Mouse (Mus musculus) kidney, postnatal 10 days (tissue): ENCODE data around the gene Rho.

ENCODE experiments used
- DNase-seq: peaks from one replicate; pipeline ENCODE4 v3.0.0; 2021; ENCODE audit warnings: mixed read lengths

Gene Rho

DNA sequence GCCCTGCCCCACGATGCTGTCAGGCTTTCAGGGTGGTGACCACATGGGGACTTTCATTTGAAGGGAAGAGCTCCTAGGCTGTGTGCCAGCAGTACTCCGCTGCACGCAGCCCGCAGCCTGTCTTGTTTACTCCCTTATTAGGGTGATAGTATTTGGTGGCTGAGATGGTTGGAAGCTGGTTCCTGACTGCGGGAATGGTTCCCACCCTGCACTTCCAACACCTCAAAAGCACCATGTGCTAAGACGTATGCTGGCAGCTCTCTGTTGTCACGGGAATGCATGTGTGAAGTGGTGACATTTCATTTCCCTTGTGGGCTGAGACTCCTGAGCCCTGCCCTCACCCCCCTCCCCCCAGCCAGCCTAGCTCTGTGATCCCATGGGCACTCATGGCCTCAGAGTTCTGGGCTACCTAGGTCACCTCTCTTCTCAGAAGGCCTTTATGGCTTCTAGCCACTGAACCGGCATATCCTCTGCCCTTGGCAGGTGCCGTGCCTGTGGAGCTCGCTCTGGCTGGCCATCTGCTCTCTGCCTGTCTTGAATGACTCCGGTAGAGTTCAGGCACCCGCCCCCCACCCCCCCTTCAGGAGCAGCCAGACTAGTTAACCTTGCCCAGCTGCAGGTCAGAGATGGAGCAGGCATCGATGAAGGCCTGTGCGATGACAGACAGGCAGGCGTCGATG lies 25.5 kb downstream of the Rho start:
- DNase-seq: peak; percentile 84

DNA sequence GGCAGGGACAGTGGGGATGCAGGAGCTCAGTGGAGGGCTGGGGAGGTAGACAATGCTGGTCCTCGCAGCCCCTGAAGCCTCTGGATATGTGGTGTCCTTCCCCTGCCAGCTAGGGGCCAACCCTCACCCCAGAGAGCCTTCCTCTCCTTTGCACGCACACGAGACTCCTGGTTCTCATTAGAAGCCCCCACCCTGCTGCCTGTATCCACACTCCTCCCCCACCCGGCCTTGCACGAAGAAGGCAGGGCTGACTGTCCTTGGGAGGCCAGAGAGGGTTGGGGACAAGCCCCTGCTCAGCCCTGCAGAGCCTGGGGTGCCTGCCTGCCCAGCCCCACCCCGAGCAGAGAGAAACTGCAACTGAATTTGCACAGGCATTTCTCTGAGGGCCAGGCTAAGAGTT lies 26.1 kb downstream of the Rho start:
- DNase-seq: no peak

DNA sequence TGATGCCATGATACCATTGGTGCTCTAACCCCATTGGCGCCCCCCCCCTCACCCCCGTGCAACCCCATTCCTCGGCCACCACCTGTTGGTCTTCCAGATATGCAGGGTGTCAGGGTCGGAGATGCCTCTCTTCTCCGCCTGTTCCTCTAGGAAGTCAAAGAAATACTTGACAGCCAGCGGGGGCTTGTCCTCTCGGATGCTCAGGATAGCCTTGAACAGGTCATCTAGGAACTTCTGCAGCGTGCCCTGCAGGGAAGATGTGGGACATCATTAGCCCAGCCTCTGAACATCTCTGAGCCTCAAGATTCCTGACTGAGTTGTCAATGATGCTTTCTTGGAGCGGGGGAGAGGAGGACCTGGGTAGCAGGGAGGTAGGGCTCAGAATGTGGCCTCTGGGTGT lies 26.9 kb downstream of the Rho start:
- DNase-seq: no peak

DNA sequence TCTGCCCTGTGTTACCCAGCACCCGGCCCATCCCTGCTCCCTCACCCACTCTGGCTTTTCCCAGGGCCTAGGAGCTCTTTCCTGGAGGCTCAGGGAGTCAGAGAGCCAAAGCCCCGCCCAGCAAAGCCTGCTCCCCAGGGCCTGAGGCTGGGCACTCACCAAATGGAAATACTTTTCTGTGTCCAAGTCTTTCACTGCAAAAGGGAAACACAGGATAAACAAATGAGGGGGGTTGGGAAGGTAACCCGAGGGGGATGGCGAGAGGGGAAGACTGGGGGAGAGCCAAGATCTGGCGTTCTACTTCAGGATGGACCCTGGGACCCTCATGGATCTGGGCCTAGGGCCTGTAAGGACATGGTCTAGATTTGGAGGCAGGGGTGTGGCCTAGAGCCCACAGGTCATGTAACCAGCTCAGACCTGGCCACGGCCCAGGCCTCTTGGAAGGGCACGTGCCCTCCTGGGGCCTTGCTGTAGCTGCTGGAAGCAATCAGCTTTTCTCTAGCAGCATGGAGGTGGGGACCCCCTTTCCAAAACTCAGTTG lies 27.7 kb downstream of the Rho start:
- peak; percentile 85 for DNase-seq

DNA sequence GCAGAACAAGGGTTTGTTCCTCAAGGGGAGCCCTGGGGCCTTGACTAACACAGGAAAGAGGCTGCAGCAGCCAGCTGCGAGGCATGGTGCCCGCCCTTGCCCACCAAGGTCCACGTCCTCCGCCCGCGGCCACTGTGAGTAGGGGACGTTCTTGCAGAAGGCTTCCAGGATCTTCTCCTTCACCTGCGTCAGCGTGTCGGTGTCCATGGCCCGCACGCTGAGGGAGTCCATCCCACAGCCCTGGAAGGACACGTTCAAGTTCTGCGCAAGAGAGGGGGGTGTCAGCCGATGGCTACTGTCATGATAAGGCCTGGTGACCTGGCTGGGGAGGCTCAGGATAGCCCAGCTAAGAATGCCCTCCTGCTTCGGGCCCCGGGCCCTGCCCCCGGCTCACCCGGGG lies 28.8 kb downstream of the Rho start:
- no peak for DNase-seq

DNA sequence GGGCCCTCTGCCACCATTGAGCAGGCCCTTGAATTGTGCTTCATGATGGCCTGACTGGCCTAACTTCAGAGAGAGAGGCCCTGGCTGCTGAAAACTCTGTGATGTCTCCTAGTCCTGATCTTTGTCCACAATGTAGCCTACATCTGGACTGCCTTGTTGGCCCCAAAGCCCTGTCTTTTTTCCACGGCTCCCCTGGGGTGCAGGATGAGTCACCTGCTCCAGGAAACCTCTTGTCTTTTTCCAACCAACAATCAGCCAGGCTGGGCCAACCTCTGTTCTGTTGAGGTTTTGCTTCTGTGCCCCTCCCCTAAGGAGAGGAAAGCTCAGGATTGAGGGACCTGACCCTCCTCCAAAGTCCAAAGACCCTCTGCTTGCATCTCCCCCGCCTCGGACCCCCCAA lies 30.2 kb downstream of the Rho start:
- no peak for DNase-seq

DNA sequence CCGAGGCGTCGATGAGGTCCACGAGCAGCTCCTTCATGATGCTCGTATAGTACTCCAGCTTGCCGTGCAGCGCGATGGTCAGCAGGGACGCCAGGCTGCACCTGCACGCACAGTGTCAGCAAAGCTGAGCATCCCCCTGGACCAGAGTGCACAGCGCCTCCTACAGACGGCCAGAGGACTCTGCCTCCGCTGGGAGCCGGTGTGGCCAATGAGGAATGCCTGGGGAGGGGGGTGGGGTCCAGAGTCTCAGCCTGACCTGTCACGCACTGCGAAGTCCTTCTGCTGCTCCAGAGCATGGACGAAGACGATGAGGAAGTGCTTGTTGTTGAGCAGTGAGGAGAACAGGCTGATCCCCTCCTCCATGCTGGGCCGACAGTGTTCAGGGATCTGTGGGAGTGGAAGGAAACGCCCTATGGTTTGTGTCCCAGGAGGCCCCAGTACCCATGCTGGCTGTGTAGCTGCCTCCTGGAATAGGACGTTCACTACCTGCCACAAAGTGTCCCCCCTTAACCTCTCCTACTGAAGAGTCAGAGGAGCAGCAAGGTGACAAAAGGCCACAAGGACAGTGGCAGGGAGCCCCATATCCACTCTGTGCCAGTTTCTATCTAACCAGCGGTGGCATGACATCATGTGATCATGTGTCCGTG lies 31.0 kb downstream of the Rho start:
- DNase-seq: no peak

DNA sequence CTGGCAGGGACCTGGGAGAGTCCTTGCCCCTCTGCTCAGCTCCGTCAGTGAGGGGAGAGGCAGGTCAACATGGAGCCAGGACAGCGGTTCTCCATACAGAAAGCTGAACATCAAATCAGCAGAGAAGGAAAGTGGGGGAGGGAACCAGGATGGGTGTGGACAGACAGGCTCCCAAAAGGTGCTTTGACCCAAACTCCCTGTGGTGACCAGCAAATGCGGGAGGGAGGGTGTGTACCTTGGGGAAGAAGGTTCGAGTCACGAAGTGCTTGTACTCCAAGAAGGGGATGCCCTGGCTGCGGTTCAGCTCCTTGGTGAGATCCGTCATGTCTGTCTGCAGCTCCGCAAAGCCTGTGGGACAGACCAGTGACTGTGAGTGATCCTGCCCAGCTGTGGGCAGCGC lies 32.1 kb downstream of the Rho start:
- DNase-seq: no peak

DNA sequence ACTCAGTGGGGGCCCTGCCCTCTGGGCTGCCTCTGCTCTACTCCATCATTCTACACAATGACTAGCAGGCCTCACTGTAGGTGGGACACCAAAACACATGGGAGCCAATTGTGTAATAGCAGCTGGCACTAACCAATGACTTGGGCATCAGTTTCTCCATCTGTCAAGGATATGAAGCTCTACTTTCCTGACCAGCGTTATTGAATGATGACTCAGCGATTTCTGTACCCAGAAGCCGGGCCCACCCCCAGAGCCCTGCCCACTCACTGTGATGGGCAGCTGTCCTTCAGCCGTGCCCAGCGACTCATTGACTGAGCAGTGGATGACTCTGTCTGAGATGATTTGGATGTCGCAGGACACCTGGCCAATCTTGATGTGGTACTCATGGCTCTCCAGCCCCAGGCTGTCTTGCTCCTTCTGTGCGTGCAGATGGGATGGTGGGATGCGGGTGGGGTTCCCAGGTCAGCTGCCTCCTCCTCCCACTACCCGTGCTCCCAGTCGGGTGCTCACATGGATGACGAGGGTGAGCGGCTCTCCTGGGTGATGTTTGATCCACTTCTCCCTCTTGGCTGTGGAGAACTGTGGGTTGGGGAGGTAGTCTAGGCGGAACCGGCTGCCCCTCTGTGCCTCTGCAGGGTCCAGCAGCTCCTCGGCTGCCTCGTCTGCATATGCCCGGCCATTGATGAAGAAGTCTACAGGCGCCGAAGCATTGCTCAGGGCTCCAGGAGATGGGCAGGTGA lies 34.8 kb downstream of the Rho start:
- DNase-seq: no peak

DNA sequence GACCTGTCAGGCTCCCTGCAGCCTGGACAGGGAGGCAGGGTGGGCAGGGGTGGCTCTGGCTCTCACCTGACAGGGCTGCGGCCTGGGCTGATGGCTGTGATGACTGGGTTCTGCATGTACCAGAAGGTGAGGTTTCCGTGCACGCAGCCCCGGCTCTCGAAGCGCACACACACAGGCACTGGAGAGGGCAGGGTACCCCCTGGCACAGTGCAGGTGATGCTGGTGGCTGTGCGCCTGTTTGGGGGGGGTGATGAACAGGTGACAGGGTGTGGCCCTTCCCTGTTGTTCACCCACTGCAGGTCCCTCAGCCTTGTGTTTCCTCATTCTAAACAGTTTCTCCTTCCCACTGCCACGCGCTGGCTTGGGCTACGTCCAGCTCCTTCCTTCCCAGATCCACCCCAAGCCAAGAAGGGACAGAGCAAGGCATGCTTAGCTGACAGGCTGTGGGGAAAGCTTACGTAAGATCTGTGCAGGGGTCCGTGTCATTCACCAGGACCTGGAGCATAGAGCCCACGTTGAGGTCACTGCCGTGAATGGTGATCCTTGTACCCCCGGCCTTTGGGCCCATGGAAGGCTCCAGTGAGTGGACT lies 35.8 kb downstream of the Rho start:
- no peak for DNase-seq

DNA sequence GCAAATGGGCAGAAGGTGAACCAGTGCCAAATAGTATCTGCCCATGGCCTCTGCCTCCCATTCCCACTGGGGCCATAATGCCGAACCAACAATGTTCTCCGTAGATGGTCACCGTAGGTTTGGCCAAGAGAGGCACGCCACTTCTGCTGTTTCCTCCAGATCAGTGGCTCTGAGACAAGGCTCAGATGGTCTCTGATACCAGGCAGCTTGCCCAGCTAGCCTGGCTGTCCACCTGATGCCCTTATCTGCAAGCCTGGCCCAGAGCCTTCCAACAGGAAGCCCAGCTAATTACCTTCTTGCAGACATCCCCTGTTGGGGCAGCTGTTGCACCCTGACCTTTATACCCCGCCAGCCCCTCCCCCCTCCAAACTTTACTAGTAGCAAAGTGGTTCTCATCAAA lies 36.5 kb downstream of the Rho start:
- no peak for DNase-seq

DNA sequence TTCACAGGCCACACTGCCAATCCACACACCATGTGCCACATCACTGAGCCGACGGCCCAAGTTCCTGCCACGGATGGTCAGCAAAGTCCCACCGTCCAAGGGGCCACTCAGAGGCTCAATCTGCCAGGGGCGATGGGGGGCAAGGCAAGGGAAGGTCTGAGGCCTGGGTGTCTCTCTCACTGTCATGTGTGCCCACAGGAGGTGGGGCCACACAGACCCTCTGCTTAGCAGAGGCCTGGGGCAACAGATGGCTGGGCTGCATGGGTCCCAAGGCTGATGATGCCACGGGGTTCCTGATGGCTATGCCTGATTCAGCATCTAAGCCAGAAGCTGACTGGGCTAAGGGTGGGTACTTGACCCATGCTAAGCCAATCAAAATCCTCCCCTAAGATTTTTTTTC lies 37.2 kb downstream of the Rho start:
- DNase-seq: no peak

DNA sequence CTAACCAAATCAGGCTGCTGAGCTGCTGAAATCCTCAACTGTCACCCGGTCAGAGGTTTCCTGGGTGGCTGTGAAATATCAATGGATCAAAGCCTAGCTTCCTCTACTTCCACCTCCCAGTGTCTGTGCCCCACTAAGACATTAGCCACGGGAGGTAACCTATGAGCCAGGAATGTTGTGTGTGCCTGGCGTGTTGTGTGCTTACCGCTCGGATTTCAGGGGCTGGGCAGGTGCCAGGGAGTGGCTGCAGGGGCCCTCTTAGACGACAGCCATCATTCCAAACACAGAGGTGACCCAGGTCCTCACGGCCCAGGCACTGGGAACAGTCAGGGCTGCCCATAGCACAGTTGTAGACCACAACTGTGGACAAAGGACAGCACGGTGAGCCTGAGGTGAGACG lies 37.6 kb downstream of the Rho start:
- DNase-seq: no peak

DNA sequence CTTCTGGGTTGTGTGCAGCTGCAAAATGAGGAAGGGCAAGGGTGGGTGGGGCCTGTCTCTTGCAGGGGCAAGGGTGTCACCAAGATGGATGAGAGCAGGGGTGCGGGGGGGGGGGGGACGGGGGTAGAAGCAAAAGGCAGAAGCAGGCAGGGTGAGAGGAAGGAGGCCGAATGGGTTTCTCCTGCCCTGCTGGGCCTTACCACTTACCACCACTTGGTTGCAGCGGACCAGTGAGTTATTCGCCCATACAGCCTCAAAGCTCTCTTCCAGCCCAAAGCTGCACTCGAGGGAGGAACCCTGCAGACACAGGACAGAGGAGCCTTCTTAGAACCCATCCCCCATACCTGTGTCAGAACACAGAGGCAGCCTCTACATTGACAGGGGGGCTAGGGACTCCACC lies 38.4 kb downstream of the Rho start:
- DNase-seq: no peak

DNA sequence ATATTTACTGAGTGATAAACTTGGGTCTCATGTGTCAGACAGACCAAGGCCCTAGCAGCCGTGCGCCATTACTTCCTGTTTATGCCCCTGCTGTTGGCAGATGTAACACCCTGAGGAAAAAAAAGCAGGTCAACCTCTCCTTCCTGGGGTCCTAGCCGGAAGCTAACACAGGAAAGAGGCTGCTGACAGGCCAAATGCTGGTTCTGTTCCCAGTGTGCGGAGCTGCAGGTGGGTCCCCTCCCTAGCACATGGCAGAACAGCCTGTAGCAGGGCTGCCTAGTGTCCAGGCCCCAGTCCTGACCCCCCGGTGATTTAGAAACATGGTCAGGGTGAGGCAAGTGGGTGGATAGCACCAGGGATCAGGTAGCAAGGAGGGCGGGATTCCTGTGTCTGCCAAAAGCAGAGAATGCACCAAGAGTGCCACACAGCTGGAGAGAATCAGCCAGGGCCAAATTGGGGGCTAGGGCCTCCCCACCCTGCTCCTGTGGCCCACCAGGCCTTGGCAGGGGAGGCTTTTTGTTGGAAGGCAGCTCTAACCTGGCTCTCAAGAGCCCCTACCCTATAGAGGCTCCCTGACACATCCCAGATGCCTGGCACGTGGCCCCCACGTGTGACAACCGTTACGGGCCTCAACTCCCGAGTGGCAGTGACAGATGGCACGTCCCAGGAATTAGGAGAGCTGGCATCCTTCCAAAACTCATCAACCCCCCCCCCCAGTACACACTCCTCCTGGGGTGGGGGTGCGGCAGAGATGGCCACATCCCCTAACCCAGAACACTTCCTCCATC lies 39.9 kb downstream of the Rho start:
- no peak for DNase-seq

DNA sequence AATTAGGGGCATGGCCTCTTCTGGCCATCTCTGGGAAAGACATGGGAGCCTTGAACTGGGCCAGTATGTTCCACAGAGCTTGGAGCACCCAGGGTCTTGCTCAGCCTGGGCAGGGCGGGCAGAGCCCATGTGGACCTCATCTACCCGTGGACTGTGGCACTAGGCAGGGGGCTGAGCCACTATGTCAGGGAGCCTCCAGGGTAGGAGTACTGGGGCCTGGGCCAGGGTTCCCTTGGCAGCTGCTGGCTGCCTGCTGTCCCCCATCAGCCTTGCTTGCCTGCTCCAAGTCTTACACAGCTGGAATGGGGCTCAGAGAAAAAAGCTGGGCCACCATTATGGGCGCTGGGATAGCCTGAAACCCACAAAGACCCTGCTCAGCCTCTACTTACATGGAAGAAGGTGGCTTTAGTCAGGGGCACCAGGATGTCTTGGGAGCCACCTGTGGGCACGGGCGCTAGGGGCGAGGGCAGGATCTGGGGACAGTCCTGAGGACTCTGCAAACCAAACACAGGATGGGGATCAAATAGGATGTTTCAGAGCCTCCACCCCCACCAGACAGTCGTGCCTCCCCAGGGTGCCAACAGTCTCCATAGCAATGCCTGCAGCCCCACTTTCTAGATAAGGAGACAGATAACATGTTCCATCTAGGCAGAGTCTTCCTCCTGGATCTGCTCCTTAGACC lies 40.7 kb downstream of the Rho start:
- no peak for DNase-seq

DNA sequence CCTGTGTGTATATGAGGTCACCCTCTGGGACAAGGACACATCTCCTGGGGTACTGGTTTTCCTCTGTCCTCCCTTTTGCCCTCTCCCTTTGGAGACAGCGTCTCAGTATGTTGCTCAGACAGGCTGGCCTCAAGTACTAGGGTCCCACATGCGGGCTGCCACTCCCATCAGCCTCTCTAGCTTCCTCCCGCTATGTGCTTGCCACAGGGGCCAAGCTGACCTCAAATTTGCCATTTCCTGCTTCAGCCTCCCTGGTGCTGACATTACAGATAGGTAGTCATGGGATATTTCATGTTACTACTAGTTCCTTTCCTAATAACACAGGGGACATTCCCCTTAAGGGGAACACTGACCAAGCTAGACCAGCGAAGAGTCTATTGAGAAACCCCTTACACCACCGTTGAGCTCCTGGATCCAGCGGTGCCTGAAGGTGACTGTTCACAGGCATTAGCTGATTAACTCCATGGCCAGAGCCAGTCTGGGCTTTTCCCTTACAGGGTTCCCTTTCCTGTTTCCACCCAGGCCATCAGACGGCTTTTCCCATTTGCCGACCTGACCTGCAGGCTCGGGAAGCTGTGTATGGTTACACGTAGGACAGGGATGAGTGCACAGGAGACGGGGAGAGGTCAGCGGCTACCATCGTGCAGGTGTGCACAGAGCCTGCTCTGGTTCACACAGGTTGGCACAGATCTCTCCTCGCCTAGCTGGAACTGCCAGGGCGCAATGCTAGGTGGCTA lies 41.8 kb downstream of the Rho start:
- DNase-seq: no peak

DNA sequence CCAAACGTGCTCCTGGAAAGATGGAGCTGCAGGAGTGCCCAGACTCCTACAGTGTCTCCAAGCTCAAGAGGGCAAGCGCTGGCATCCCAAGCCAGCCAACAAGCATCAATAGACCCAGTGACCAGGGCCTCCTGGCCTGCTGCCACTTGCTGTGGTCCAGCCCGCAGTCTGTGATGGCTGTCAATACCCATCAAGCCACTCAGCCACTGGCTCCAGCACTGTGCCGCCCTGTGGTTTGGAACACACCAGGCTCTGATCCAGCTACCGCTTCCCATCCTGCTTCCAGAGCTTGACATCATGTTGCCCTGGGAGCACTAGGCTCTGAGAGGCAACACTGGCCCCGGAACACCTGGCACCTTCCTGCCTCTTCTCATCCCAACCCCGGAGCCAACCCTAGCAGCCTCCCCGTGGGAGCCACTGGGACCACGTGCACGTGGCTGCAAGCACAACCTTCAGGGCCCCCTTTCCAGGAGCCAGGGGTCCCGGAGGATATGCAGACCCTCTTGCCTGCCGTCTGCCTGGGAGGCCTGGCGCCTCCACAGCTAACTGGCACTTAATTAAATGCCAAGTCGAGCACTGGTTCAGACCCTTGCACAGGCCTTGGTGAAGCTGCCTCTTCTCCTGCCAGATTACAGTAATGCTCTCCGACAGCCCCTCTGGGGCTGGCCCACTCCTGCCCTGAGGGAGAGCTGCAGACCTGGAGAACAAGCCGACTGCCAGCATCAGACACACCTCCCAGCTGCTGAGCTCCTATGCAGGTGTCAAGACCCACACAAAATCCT lies 42.5 kb downstream of the Rho start:
- no peak for DNase-seq

DNA sequence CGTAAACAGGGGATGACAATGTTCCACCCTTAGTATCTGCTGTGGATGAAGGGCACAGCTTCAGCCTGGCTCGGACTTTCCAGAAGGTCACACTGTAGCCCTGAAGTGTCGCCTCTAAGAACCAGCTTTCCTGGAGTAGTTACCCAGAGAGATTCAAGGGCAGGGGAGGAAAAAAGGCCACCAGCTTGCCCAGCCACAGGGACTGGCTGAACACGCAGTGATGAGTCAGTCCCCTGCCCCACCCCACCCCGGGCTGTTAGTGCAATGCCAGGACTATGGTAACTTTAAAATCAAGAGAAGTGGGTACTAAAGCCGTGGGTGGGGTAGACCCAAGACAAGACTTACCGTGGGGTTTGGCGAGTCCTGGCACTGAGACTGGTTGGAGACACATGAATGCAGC lies 44.1 kb downstream of the Rho start:
- no peak for DNase-seq

DNA sequence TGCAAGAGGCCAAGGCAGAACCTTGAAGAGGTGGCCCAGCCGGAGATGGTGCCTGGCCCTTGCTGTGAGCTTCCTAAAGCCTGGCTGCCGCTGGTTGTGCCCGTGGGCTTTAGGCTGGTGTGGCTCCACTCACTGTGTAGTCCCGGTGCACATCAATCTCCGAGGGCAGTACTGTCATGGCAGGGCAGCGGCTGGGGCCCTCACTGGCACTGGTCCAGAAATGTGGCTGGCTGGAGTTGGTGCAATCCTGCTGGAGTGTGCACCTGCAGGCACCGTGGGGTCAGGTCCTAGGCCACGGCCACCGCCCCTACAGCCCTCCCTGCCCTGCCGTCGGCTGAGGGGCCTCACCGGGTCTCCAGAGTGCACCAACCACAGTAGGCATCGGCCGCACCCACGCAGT lies 46.3 kb downstream of the Rho start:
- DNase-seq: no peak

DNA sequence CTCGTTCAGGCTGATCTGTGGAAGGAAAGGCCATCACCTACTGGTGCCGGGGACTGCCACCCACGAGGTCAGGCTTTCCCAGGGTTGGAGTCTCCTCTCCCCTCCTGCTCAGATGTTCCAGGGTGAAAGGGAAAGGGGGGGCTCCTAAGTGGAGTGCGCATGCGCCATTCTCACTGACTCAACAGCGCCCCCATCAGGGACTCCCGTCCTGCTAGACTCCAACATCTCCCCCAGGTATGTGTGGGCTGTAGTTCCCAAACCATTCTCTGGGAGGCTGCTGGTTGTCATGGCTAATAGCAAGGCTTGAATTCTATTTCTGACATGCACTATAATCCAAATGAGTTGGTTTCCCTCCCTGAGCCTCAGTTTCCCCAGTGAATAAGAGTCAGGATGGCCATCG lies 47.0 kb downstream of the Rho start:
- no peak for DNase-seq
